Mouse (Mus musculus) central nervous system, embryonic 11.5 days (tissue): ENCODE results near the gene Ift57. TPM values are rescaled to one million over a fixed set of nuclear protein-coding genes. Genes with fewer than 3 reads are reported as not detected.

ENCODE experiments used
- polyA plus RNA-seq: library from polyadenylated mRNA; depleted of rRNA; stranded (reverse); fragments of >200 nt; gene quantifications from 2 replicates; pipeline ENCODE4 v1.2.3, GENCODE M21; 2012; rRNA removed

The Ift57 gene
- 21.2 and 22.4 TPM in 2 replicates for polyA plus RNA-seq

GRCm38 (mm10) chr16:49698620-49699525 is at the start of gene Ift57:
Gene Ift57, plus strand, starts transcription at chr16:49699233.

GRCm38 (mm10) chr16:49799597-49800561 is 100.8 kb downstream of the Ift57 start, which contains the start of gene Cd47:
Gene Cd47, plus strand, starts transcription at chr16:49800533.

Other genes starting within 250 kb of the Ift57 start
- 19.4 and 28.6 TPM in 2 replicates for gene Cd47, start 101.3 kb downstream of the Ift57 start, polyA plus RNA-seq